Mouse (Mus musculus): ENCODE results near the gene Zfp97.
"Not testable (repeated sequence)": the region's sequence is repeated elsewhere in the genome, so short reads cannot be mapped to it uniquely, and the experiment has no call there.

DNA sequence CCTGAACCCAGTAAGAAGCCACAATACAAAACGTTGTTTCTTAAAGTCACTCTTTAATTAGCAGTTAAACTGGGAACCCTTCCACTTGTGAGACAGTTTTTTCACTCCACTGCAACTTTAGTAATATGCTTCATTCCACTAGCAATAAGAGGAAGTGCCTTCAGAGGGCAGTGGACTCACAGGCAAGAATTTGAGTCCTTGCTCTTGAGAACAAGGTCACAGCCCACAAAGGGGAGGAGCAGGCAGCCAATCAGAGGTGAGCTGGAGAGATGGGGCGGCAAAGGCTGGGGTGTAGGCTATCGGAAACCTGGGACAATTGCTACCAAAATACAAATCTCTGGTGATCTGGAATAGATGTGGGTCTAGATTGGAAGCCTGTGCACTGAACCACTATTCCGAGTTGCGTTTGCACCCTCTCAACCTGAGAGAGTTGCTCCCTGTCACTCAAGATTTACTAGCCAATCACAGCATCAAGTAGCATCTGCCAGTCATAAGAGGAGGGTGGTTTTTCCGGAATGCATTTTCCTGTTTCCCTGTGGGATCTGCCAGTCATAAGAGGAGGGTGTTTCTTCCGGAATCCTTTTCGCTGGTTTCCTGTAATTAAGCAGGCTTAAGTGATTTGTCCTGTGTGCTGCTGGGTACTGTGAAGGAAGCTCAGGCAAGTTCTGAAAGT is at the start of gene Zfp97:
- TF ChIP-seq CTCF (IDR thresholded peaks at IDR 0.05; ENCODE audit: control insufficient read depth, insufficient read depth, low read length); POLR2A (IDR thresholded peaks at IDR 0.05; ENCODE audit: borderline replicate concordance, control insufficient read depth, low read depth, low read length): not testable (repeated sequence)

Measured in bone marrow, adult 2 months (tissue).